In the genomic region with DNA sequence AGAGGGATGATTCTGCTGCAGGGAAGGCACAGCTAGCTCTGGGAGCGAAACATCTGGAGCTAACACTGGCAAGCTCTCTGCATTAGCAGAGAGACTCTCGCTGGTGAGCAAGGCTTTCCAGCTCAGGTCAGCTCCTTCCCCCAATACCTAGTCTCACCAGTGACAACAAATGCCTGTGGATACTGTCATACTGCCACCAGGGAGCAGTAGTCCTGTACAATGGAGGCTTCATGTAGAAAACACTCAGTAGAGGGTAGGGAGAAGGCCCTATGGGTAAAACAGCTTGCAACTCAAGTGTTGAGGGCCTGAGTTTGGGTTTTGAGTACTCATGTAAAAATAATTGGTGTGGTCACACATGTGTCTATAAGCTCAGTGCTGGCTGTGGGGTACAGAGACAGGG, we compare ENCODE assay signal across 11 mouse cellular contexts.
A peak's percentile ranks its signal among the peaks of the same experiment; 100 is the strongest.
DNase-seq lines count a peak whose midpoint lies in the region; ATAC-seq and TF ChIP-seq lines count a peak whose summit lies in the region.
"Had no signal": no experiment of that assay in that cellular context is flagged by ENCODE, and none has a peak within 500 bp of the region (broad histone marks: within the 10 kb centered on the region; RNA-seq: fewer than 3 reads in every experiment).

No protein-coding gene starts in this region.

- TF ChIP-seq CTCF in spleen, adult 2 months (IDR thresholded peaks at IDR 0.05; ENCODE audit: extremely low read depth, insufficient read depth, insufficient read length, insufficient replicate concordance), result peak; percentile 10; the same call in 1 of the 2 replicates
- TF ChIP-seq CTCF in brain, embryonic 14.5 days (IDR thresholded peaks at IDR 0.05; ENCODE audit: borderline replicate concordance, extremely low read depth, insufficient read depth, insufficient read length), result peak; percentile 47; the same call in 1 of the 2 replicates

- H3K36me3 ChIP-seq in kidney, embryonic 16.5 days (ENCODE audit: insufficient read depth, low read length), result no peaks in the 10 kb centered on the region
- no peaks in the 10 kb centered on the region for H3K36me3 ChIP-seq in spleen, adult 2 months (ENCODE audit: control insufficient read depth, insufficient read depth, low read length)
- H3K36me3 ChIP-seq: liver, embryonic 13.5 days had no signal

- WGBS in kidney, embryonic 16.5 days, result 81% methylated on average over 2 of the region's 2 CpGs
- 82% methylated on average over 2 of the region's 2 CpGs for WGBS in spleen, adult 2 months

- H3K4me2 ChIP-seq in kidney, embryonic 16.5 days (replicated peaks; ENCODE audit: low read depth, low read length), result no peak overlapping the region
- H3K4me2 ChIP-seq: liver, embryonic 13.5 days had no signal

- no peaks in the 10 kb centered on the region for H3K4me1 ChIP-seq in kidney, embryonic 16.5 days (ENCODE audit: insufficient read depth, low read length)
- peaks cover 17% of the 10 kb centered on the region; the same call in 1 of the 2 replicates for H3K4me1 ChIP-seq in spleen, adult 2 months (ENCODE audit: control insufficient read depth, insufficient read depth, insufficient read length)
- H3K4me1 ChIP-seq: liver, embryonic 13.5 days had no signal

- H3K4me3 ChIP-seq in kidney, embryonic 16.5 days (ENCODE audit: low read length), result no peak overlapping the region
- H3K4me3 ChIP-seq in spleen, adult 2 months (ENCODE audit: extremely low read depth, insufficient read depth, insufficient read length), result no peak overlapping the region
- H3K4me3 ChIP-seq: liver, embryonic 13.5 days; myocyte had no signal

- H3K9ac ChIP-seq in kidney, embryonic 16.5 days (replicated peaks; ENCODE audit: low read length), result no peak overlapping the region
- H3K9ac ChIP-seq: liver, embryonic 13.5 days had no signal

- DNase-seq in kidney, adult 18-20 months, result peak; percentile 9
- peak; percentile 15 to 23 for DNase-seq in spleen, adult 2 months (ENCODE audit: low read depth in 1 of 2, low spot score in 2 of 2)
- DNase-seq in spleen, postnatal 4 days (ENCODE audit: low spot score in 2 of 2), result no peak
- peak; percentile 56 for DNase-seq in brain, embryonic 14.5 days (ENCODE audit: low read depth)
- peak; percentile 24 for DNase-seq in thymus, postnatal 14 days
- DNase-seq in cerebellum, adult 18-20 months, result no peak
- no peak for DNase-seq in adipocyte (ENCODE audit: low spot score)
- DNase-seq: embryo, embryonic 11 days; liver, embryonic 13.5 days had no signal

- no peaks in the 10 kb centered on the region for H3K27me3 ChIP-seq in kidney, embryonic 16.5 days (ENCODE audit: insufficient read depth, low read length)
- no peaks in the 10 kb centered on the region for H3K27me3 ChIP-seq in spleen, adult 2 months (ENCODE audit: control insufficient read depth, insufficient read depth, low read length)
- H3K27me3 ChIP-seq: liver, embryonic 13.5 days had no signal

- ATAC-seq in kidney, embryonic 16.5 days (ENCODE audit: low FRiP score, low TSS enrichment), result no peak

- TF ChIP-seq POLR2A in spleen, adult 2 months (IDR thresholded peaks at IDR 0.05; ENCODE audit: low read depth, low read length), result no peak
- TF ChIP-seq POLR2A in brain, embryonic 14.5 days (IDR thresholded peaks at IDR 0.05; ENCODE audit: borderline replicate concordance, extremely low read depth, insufficient read depth, insufficient read length, poor library complexity, severe bottlenecking), result no peak

- no peak overlapping the region for H3K27ac ChIP-seq in kidney, embryonic 16.5 days (ENCODE audit: low read length)
- no peak overlapping the region for H3K27ac ChIP-seq in spleen, adult 2 months (ENCODE audit: insufficient read depth, low read length)
- H3K27ac ChIP-seq: liver, embryonic 13.5 days had no signal

- no peaks in the 10 kb centered on the region for H3K9me3 ChIP-seq in kidney, embryonic 16.5 days (ENCODE audit: low read length)
- H3K9me3 ChIP-seq: liver, embryonic 13.5 days had no signal

Comparison
In these comparisons a context has a peak if more than half of its experiments do, and no peak if none do; other contexts are left out.
1. DNase-seq: peak in kidney, adult 18-20 months (single experiment), spleen, adult 2 months (2 of 2), brain, embryonic 14.5 days (single experiment) and thymus, postnatal 14 days (single experiment); none in spleen, postnatal 4 days (0 of 2), cerebellum, adult 18-20 months (0 of 2) and adipocyte (single experiment).